Mouse (Mus musculus) heart, postnatal 0 days (tissue): ENCODE data around the gene Gm364. TPM values are rescaled to one million over a fixed set of nuclear protein-coding genes. Genes with fewer than 3 reads are reported as not detected.

Experiments
- ATAC-seq: fragments of 200-750 bp; cut with Nextera tagmentation; 2 replicates; pipeline ENCODE4 v1.8.0; 2017; ENCODE audit warnings: low read depth, moderate number of reproducible peaks, moderate library complexity; ENCODE audit not compliant: insufficient read depth
- DNase-seq: peaks from one replicate; pipeline ENCODE4 v3.0.0-alpha.2; 2016; ENCODE audit warnings: low spot score
- H3K27ac ChIP-seq: fragments of 300-500 bp; sonication (generic); 2 replicates; pipeline ENCODE4 v1.5.1; 2014; ENCODE audit warnings: low read depth, mild to moderate bottlenecking
- H3K27me3 ChIP-seq: fragments of 300-500 bp; sonication (generic); 2 replicates; pipeline ENCODE4 v1.6.1; 2014; ENCODE audit warnings: low read length, mixed read lengths; ENCODE audit not compliant: control insufficient read depth, insufficient read depth
- H3K36me3 ChIP-seq: fragments of 300-500 bp; sonication (generic); replicated peaks from 2 replicates; pipeline ENCODE4 v1.6.1; 2014; ENCODE audit warnings: low read length, mixed read lengths; ENCODE audit not compliant: control insufficient read depth, insufficient read depth
- H3K4me1 ChIP-seq: fragments of 300-500 bp; sonication (generic); 2 replicates; pipeline ENCODE4 v1.6.1; 2014; ENCODE audit warnings: antibody characterized with exemption; ENCODE audit not compliant: control insufficient read depth, insufficient read depth
- H3K4me2 ChIP-seq: fragments of 300-500 bp; sonication (generic); 2 replicates; pipeline ENCODE4 v1.6.1; 2014; ENCODE audit warnings: low read depth, mild to moderate bottlenecking, low read length, moderate library complexity
- H3K4me3 ChIP-seq: fragments of 300-500 bp; sonication (generic); 2 replicates; pipeline ENCODE4 v1.5.1; 2014; ENCODE audit warnings: low read depth, low read length
- H3K9ac ChIP-seq: fragments of 300-500 bp; sonication (generic); replicated peaks from 2 replicates; pipeline ENCODE4 v1.6.1; 2014; ENCODE audit warnings: low read depth, low read length, mixed read lengths
- H3K9me3 ChIP-seq: fragments of 300-500 bp; sonication (generic); replicated peaks from 2 replicates; pipeline ENCODE4 v1.6.1; 2016; ENCODE audit warnings: low read length; ENCODE audit not compliant: control insufficient read depth
- CTCF ChIP-seq: IDR thresholded peaks from 2 replicates; pipeline ENCODE4 v1.5.1; 2016; ENCODE audit warnings: antibody characterized with exemption, control low read depth, low read depth
- EP300 ChIP-seq: IDR thresholded peaks from 2 replicates; pipeline ENCODE4 v1.6.1; 2016; ENCODE audit warnings: antibody characterized with exemption, low read depth
- WGBS: fragments of 180-500 bp; shearing (Covaris S2); extraction: QIAGEN DNeasy Blood & Tissue Kit; methylation state at CpG from one replicate; pipeline ENCODE4 v1.1.7; 2014; 5-methylcytosine and 5-hydroxymethylcytosine counted together
- polyA plus RNA-seq: library from polyadenylated mRNA; unstranded; fragments of >200 nt; fragmentation: Nextera tagmentation; extraction: Ambion mirVana; gene quantifications from 2 replicates; pipeline ENCODE4 v1.2.1, GENCODE M21; 2015
- total RNA-seq: library from RNA; depleted of rRNA; stranded (reverse); fragments of >200 nt; gene quantifications from 2 replicates; pipeline ENCODE4 v1.2.3, GENCODE M21; 2014; ENCODE audit warnings: low replicate concordance

The Gm364 gene
- total and polyA plus RNA-seq, 2 experiments from 2014 or later, result not detected

GRCm38 (mm10) chrX:57377096-57377495, 31.9 kb upstream of the Gm364 start:
- TF ChIP-seq EP300 (no peak), CTCF (no peak)
- WGBS, result 77% methylated on average over 3 of the region's 3 CpGs
- no peak overlapping the region for H3K9ac ChIP-seq
- H3K4me2 ChIP-seq, result no peak overlapping the region
- no peaks in the 10 kb centered on the region for H3K27me3 ChIP-seq
- H3K27ac ChIP-seq, result no peak overlapping the region
- no peaks in the 10 kb centered on the region for H3K9me3 ChIP-seq
- H3K4me3 ChIP-seq, result no peak overlapping the region
- H3K36me3 ChIP-seq, result peaks cover 30% of the 10 kb centered on the region
- DNase-seq, result no peak
- ATAC-seq, result no peak
- H3K4me1 ChIP-seq, result no peaks in the 10 kb centered on the region

GRCm38 (mm10) chrX:57378579-57378978, 30.4 kb upstream of the Gm364 start:
- H3K4me3 ChIP-seq, result no peak overlapping the region
- H3K9ac ChIP-seq, result no peak overlapping the region
- no peaks in the 10 kb centered on the region for H3K9me3 ChIP-seq
- H3K4me2 ChIP-seq, result no peak overlapping the region
- TF ChIP-seq CTCF (no peak), EP300 (no peak)
- peaks cover 31% of the 10 kb centered on the region for H3K36me3 ChIP-seq
- WGBS, result 61% methylated on average over 3 of the region's 3 CpGs
- no peak for ATAC-seq
- H3K27ac ChIP-seq, result no peak overlapping the region
- no peaks in the 10 kb centered on the region for H3K4me1 ChIP-seq
- DNase-seq, result no peak
- no peaks in the 10 kb centered on the region for H3K27me3 ChIP-seq

- ATAC-seq (no peak), DNase-seq (no peak)
- Histone ChIP-seq H3K4me2 (no peak overlapping the region), H3K4me3 (no peak overlapping the region), H3K9ac (no peak overlapping the region), H3K27ac (no peak overlapping the region), H3K4me1 (no peaks in the 10 kb centered on the region), H3K27me3 (no peaks in the 10 kb centered on the region), H3K9me3 (no peaks in the 10 kb centered on the region), H3K36me3 (peaks cover 51% of the 10 kb centered on the region)
- TF ChIP-seq CTCF, result no peak
- TF ChIP-seq EP300, result no peak
- WGBS, result 68% methylated on average over 5 of the region's 5 CpGs
Observed at GRCm38 (mm10) chrX:57380915-57381314, 28.0 kb upstream of the Gm364 start.

DNA sequence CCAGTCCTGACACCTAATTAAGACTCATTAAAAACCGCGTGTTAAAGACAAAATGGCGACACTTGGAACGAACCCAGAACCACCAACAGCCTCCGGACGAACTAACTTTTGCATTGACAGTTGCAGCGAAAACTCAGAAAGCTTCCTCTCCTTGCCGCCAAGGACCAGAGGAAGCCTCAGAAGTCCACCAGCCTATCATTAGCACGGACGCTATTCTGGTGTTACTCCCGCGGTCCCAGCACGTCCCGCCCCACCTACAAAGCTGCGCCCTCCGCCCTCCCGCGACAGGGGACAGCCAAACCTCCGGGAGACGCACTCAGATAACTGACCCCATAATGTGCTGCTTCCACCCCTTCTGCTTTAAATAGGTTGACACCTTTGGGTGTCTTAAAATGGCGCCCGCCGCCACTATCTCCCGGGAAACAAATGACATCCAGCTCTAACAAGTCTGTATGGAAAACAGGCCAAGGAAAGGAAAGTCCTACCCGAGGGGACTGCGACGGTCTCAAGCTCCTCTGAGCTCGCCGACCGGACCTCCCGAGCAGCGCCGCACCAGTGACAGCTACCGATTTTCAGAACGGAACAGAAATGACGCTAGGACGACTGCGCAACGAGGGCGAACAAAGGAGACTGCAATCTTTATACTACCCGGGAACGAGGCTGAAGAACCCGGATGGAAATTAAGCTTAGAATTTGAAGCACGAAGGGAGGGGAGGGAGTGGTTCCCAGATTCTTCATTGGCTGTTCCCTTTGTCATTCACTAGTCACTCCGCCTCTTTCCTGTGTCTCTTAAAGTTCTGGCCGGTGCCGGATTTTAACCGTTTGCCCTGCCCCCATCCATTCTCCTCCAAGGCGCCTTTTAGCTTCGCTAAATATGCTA, 16.3 kb upstream of the Gm364 start, which contains the start of gene Rbmx:
TSS of gene Rbmx (minus strand) at position 670 of the 880 bp plus-strand sequence.
- H3K4me2 ChIP-seq, result peak within 1 kb of the TSS; percentile 59
- 19% methylated on average over 50 of the region's 50 CpGs for WGBS
- TF ChIP-seq EP300 (peak; percentile 42; the same call in 1 of the 2 replicates), CTCF (no peak)
- no peaks in the 10 kb centered on the region for H3K4me1 ChIP-seq
- peak; percentile 93 for DNase-seq
- H3K9ac ChIP-seq, result peak within 1 kb of the TSS; percentile 81
- peak within 1 kb of the TSS; percentile 97 for H3K27ac ChIP-seq
- H3K27me3 ChIP-seq, result no peaks in the 10 kb centered on the region
- peaks cover 19% of the 10 kb centered on the region for H3K36me3 ChIP-seq
- no peaks in the 10 kb centered on the region for H3K9me3 ChIP-seq
- peak; percentile 94 for ATAC-seq
- H3K4me3 ChIP-seq, result peak within 1 kb of the TSS; percentile 71

- H3K27ac ChIP-seq, result peak overlapping the region; percentile 69
- 23% methylated on average over 7 of the region's 7 CpGs for WGBS
- H3K4me3 ChIP-seq, result peak overlapping the region; percentile 71
- no peaks in the 10 kb centered on the region for H3K9me3 ChIP-seq
- ATAC-seq (no peak), DNase-seq (no peak)
- peak overlapping the region; percentile 32 for H3K9ac ChIP-seq
- peaks cover 16% of the 10 kb centered on the region for H3K36me3 ChIP-seq
- H3K4me2 ChIP-seq, result peak overlapping the region; percentile 52
- TF ChIP-seq CTCF (no peak), EP300 (no peak)
- no peaks in the 10 kb centered on the region for H3K27me3 ChIP-seq
- no peaks in the 10 kb centered on the region for H3K4me1 ChIP-seq
Observed at GRCm38 (mm10) chrX:57393412-57393811, 15.5 kb upstream of the Gm364 start.
